Mouse (Mus musculus): ENCODE data around the gene Dnah12. TPM values are rescaled to one million over a fixed set of nuclear protein-coding genes. Genes with fewer than 3 reads are reported as not detected.
"Not testable (repeated sequence)": the region's sequence is repeated elsewhere in the genome, so short reads cannot be mapped to it uniquely, and the experiment has no call there.

The Dnah12 gene
- total and polyA plus RNA-seq, 3 experiments: 0.16 TPM; not detected in 2

DNA sequence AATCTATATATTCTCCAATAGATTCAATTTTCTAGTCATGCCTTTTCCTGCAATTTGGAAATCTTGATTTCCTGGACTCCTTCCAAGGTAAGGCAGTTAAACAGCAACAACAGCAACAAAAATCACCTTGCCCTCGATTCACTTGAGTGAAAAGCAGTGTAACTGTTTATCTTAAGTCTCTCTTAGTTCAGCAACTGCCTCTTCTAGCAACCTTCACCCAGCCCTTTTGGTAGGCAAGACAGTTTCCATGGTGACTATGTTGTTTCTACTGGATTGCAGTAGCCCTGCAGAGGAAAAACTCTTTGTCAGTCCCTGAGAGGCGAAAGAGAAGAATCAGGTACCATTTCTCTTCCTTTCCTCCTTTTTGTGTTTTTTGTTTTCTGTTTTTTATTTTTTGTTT lies 1.7 kb upstream of the Dnah12 start:
- no peak for DNase-seq (ENCODE audit: low spot score)
- Histone ChIP-seq H3K36me3 (replicated peaks) (no peaks in the 10 kb centered on the region), H3K4me3 (ENCODE audit: low read depth, low read length) (no peak overlapping the region), H3K27me3 (ENCODE audit: insufficient read depth, low read length) (peaks cover 3% of the 10 kb centered on the region; the same call in 1 of the 2 replicates), H3K4me1 (ENCODE audit: insufficient read depth, low read depth, low read length) (no peaks in the 10 kb centered on the region), H3K9me3 (replicated peaks) (no peaks in the 10 kb centered on the region)
- ATAC-seq (ENCODE audit: extremely low read depth, insufficient number of reproducible peaks, low FRiP score, poor library complexity, severe bottlenecking): no peak
- no peak for TF ChIP-seq CTCF (IDR thresholded peaks at IDR 0.05; ENCODE audit: low read depth, low read length)
- TF ChIP-seq GATA2 (IDR thresholded peaks at IDR 0.05; ENCODE audit: borderline replicate concordance, low read depth, low read length): no peak
- TF ChIP-seq GATA1 (IDR thresholded peaks at IDR 0.05; ENCODE audit: borderline replicate concordance, low read length): no peak
- no peak for TF ChIP-seq POLR2AphosphoS5 (IDR thresholded peaks at IDR 0.05; ENCODE audit: insufficient replicate concordance, low read depth, low read length)
- no peak for TF ChIP-seq TAL1 (conservative IDR thresholded peaks at IDR 0.05; ENCODE audit: low read depth, low read length)

DNA sequence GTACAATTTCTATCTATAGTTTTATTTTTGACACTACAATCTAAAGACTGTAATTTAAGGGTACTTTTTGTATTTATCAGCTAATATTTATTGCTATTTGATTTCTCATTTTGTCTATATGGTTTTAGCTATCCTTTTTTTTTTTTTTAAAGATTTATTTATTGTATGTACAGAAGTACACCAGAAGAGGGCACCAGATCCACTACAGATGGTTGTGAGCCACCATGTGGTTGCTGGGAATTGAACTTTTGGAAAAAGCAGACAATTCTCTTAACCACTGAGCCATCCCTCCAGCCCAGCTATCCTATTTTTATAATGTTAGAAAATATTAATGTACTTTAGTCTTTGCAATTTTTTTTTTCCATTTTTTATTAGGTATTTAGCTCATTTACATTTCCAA lies 4.8 kb downstream of the Dnah12 start:
- no peaks in the 10 kb centered on the region for H3K9me3 ChIP-seq (replicated peaks)
- no peaks in the 10 kb centered on the region for H3K36me3 ChIP-seq (replicated peaks)
- TF ChIP-seq TAL1 (conservative IDR thresholded peaks at IDR 0.05; ENCODE audit: low read depth, low read length) (no peak), POLR2AphosphoS5 (IDR thresholded peaks at IDR 0.05; ENCODE audit: insufficient replicate concordance, low read depth, low read length) (no peak), GATA1 (IDR thresholded peaks at IDR 0.05; ENCODE audit: borderline replicate concordance, low read length) (no peak), GATA2 (IDR thresholded peaks at IDR 0.05; ENCODE audit: borderline replicate concordance, low read depth, low read length) (no peak), CTCF (IDR thresholded peaks at IDR 0.05; ENCODE audit: low read depth, low read length) (no peak)
- no peaks in the 10 kb centered on the region for H3K4me1 ChIP-seq (ENCODE audit: insufficient read depth, low read depth, low read length)
- DNase-seq (ENCODE audit: low spot score) (no peak), ATAC-seq (ENCODE audit: extremely low read depth, insufficient number of reproducible peaks, low FRiP score, poor library complexity, severe bottlenecking) (no peak)
- H3K27me3 ChIP-seq (ENCODE audit: insufficient read depth, low read length): peaks cover 3% of the 10 kb centered on the region; the same call in 1 of the 2 replicates
- H3K4me3 ChIP-seq (ENCODE audit: low read depth, low read length): no peak overlapping the region

GRCm38 (mm10) chr14:26705246-26705645 lies 12.2 kb downstream of the Dnah12 start:
- not testable (repeated sequence) for DNase-seq (ENCODE audit: low spot score); H3K36me3 ChIP-seq (replicated peaks); H3K4me1 ChIP-seq (ENCODE audit: insufficient read depth, low read depth, low read length); H3K27me3 ChIP-seq (ENCODE audit: insufficient read depth, low read length); ATAC-seq (ENCODE audit: extremely low read depth, insufficient number of reproducible peaks, low FRiP score, poor library complexity, severe bottlenecking); H3K4me3 ChIP-seq (ENCODE audit: low read depth, low read length); H3K9me3 ChIP-seq (replicated peaks)

DNA sequence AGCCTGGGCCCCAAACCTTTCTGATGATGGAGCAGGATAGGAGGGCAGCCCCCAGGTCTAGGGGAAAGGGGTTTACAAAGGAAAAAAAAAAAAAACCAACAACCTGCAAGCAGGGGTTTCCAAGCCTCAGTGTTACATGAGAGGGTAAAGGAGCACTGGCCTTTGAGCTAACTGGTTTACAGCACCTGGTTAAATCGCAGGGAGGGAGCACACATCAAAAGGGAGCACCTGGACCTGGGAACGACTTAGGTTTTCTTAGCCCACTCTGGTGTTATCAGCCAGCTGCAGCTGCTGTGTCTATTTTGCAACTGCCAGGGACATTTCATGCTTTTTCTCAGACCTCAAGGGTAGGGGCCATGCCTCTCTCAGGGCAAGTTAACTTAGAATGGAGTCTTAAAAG lies 26.6 kb downstream of the Dnah12 start:
- H3K9me3 ChIP-seq (replicated peaks); H3K27me3 ChIP-seq (ENCODE audit: insufficient read depth, low read length); H3K36me3 ChIP-seq (replicated peaks); H3K4me3 ChIP-seq (ENCODE audit: low read depth, low read length); ATAC-seq (ENCODE audit: extremely low read depth, insufficient number of reproducible peaks, low FRiP score, poor library complexity, severe bottlenecking); DNase-seq (ENCODE audit: low spot score); H3K4me1 ChIP-seq (ENCODE audit: insufficient read depth, low read depth, low read length): not testable (repeated sequence)

GRCm38 (mm10) chr14:26724898-26725297 lies 31.8 kb downstream of the Dnah12 start:
- Histone ChIP-seq H3K4me1 (ENCODE audit: insufficient read depth, low read depth, low read length) (no peaks in the 10 kb centered on the region), H3K36me3 (replicated peaks) (no peaks in the 10 kb centered on the region), H3K27me3 (ENCODE audit: insufficient read depth, low read length) (no peaks in the 10 kb centered on the region; the same call in 1 of the 2 replicates), H3K4me3 (ENCODE audit: low read depth, low read length) (no peak overlapping the region), H3K9me3 (replicated peaks) (no peaks in the 10 kb centered on the region)
- ATAC-seq (ENCODE audit: extremely low read depth, insufficient number of reproducible peaks, low FRiP score, poor library complexity, severe bottlenecking) (no peak), DNase-seq (ENCODE audit: low spot score) (no peak)
- no peak for TF ChIP-seq CTCF (IDR thresholded peaks at IDR 0.05; ENCODE audit: low read depth, low read length)
- TF ChIP-seq POLR2AphosphoS5 (IDR thresholded peaks at IDR 0.05; ENCODE audit: insufficient replicate concordance, low read depth, low read length): no peak
- no peak for TF ChIP-seq GATA1 (IDR thresholded peaks at IDR 0.05; ENCODE audit: borderline replicate concordance, low read length)
- TF ChIP-seq TAL1 (conservative IDR thresholded peaks at IDR 0.05; ENCODE audit: low read depth, low read length): no peak
- TF ChIP-seq GATA2 (IDR thresholded peaks at IDR 0.05; ENCODE audit: borderline replicate concordance, low read depth, low read length): no peak

- DNase-seq (ENCODE audit: low spot score) (no peak), ATAC-seq (ENCODE audit: extremely low read depth, insufficient number of reproducible peaks, low FRiP score, poor library complexity, severe bottlenecking) (no peak; the same call in 1 of the 2 replicates)
- TF ChIP-seq TAL1 (conservative IDR thresholded peaks at IDR 0.05; ENCODE audit: low read depth, low read length): no peak
- H3K4me3 ChIP-seq (ENCODE audit: low read depth, low read length): no peak overlapping the region
- no peaks in the 10 kb centered on the region for H3K4me1 ChIP-seq (ENCODE audit: insufficient read depth, low read depth, low read length)
- no peaks in the 10 kb centered on the region; the same call in 1 of the 2 replicates for H3K9me3 ChIP-seq (replicated peaks)
- no peaks in the 10 kb centered on the region for H3K36me3 ChIP-seq (replicated peaks)
- H3K27me3 ChIP-seq (ENCODE audit: insufficient read depth, low read length): 0 out of 2 replicates have a peak, but pooled peaks cover 2% of the 10 kb centered on the region
Observed at GRCm38 (mm10) chr14:26758566-26758965, 65.5 kb downstream of the Dnah12 start.

DNA sequence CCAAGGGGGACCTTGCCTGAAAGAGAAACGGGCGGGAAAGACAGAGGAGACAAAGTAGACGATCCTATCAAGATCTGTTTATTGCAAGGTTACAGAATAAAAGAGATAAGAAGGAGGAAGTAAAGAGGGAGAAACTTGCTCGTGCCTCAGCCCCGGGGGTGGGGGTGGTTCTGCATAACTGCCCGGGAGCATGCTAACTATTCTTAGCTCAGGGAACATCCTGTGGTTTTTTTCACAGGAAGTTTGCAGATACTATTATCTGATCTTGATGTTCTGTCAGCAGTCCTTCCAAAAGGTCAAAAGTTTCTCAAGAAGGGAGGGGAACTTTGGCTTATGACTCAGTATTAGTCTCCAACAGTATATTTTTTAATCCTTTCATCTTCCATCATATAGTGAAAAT lies 71.8 kb downstream of the Dnah12 start:
- Histone ChIP-seq H3K4me1 (ENCODE audit: insufficient read depth, low read depth, low read length) (no peaks in the 10 kb centered on the region), H3K4me3 (ENCODE audit: low read depth, low read length) (no peak overlapping the region), H3K36me3 (replicated peaks) (no peaks in the 10 kb centered on the region), H3K9me3 (replicated peaks) (peaks cover 8% of the 10 kb centered on the region), H3K27me3 (ENCODE audit: insufficient read depth, low read length) (no peaks in the 10 kb centered on the region)
- TF ChIP-seq TAL1 (conservative IDR thresholded peaks at IDR 0.05; ENCODE audit: low read depth, low read length) (no peak), GATA2 (IDR thresholded peaks at IDR 0.05; ENCODE audit: borderline replicate concordance, low read depth, low read length) (no peak), CTCF (IDR thresholded peaks at IDR 0.05; ENCODE audit: low read depth, low read length) (no peak), GATA1 (IDR thresholded peaks at IDR 0.05; ENCODE audit: borderline replicate concordance, low read length) (no peak), POLR2AphosphoS5 (IDR thresholded peaks at IDR 0.05; ENCODE audit: insufficient replicate concordance, low read depth, low read length) (no peak)
- DNase-seq (ENCODE audit: low spot score) (no peak), ATAC-seq (ENCODE audit: extremely low read depth, insufficient number of reproducible peaks, low FRiP score, poor library complexity, severe bottlenecking) (peak; percentile 34; the same call in 1 of the 2 replicates)
